Mouse (Mus musculus): ENCODE measurements at regions not wholly inside any gene's neighbourhood (a gene's known extent, or its start where the extent isn't known, plus 50 kb on each side); places are given as distances from the start of the nearest gene placed in this dataset.

- ATAC-seq (no peak), DNase-seq (ENCODE audit: low spot score) (no peak)
- Histone ChIP-seq H3K36me3 (ENCODE audit: control insufficient read depth, insufficient read depth, low read length) (no peaks in the 10 kb centered on the region), H3K9ac (ENCODE audit: low read length) (no peak overlapping the region), H3K27me3 (replicated peaks; ENCODE audit: control insufficient read depth, insufficient read depth, low read length) (no peaks in the 10 kb centered on the region), H3K27ac (ENCODE audit: low read depth, low read length) (no peak overlapping the region), H3K4me3 (ENCODE audit: low read depth, low read length) (no peak overlapping the region), H3K4me1 (ENCODE audit: control insufficient read depth, insufficient read depth, low read length) (no peaks in the 10 kb centered on the region), H3K4me2 (ENCODE audit: low read length) (no peak overlapping the region), H3K9me3 (replicated peaks; ENCODE audit: control insufficient read depth, low read length) (no peaks in the 10 kb centered on the region)
- WGBS = 65% methylated on average over 7 of the region's 7 CpGs
These were observed 325.1 kb upstream of the Fam98a start for GRCm38 (mm10) chr17:75876895-75877294.

GRCm38 (mm10) chr17:75874535-75874934, 322.8 kb upstream of the Fam98a start:
- WGBS = 87% methylated on average over 6 of the region's 6 CpGs
- Histone ChIP-seq H3K9ac (ENCODE audit: low read length) (no peak overlapping the region), H3K9me3 (replicated peaks; ENCODE audit: control insufficient read depth, low read length) (no peaks in the 10 kb centered on the region), H3K27ac (ENCODE audit: low read depth, low read length) (no peak overlapping the region), H3K4me3 (ENCODE audit: low read depth, low read length) (no peak overlapping the region), H3K4me2 (ENCODE audit: low read length) (no peak overlapping the region), H3K36me3 (ENCODE audit: control insufficient read depth, insufficient read depth, low read length) (no peaks in the 10 kb centered on the region), H3K27me3 (replicated peaks; ENCODE audit: control insufficient read depth, insufficient read depth, low read length) (no peaks in the 10 kb centered on the region), H3K4me1 (ENCODE audit: control insufficient read depth, insufficient read depth, low read length) (peaks cover 4% of the 10 kb centered on the region; the same call in 1 of the 2 replicates)
- no peak for DNase-seq (ENCODE audit: low spot score)
- ATAC-seq = no peak

GRCm38 (mm10) chr17:75870492-75870891, 318.7 kb upstream of the Fam98a start:
- DNase-seq (ENCODE audit: low spot score) = peak; percentile 83
- 5% methylated on average over 2 of the region's 2 CpGs for WGBS

GRCm38 (mm10) chr17:75857015-75857414, 305.3 kb upstream of the Fam98a start:
- Histone ChIP-seq H3K9me3 (replicated peaks; ENCODE audit: control insufficient read depth, low read length) (no peaks in the 10 kb centered on the region), H3K36me3 (ENCODE audit: control insufficient read depth, insufficient read depth, low read length) (no peaks in the 10 kb centered on the region), H3K9ac (ENCODE audit: low read length) (no peak overlapping the region), H3K4me1 (ENCODE audit: control insufficient read depth, insufficient read depth, low read length) (no peaks in the 10 kb centered on the region), H3K27ac (ENCODE audit: low read depth, low read length) (no peak overlapping the region), H3K27me3 (replicated peaks; ENCODE audit: control insufficient read depth, insufficient read depth, low read length) (no peaks in the 10 kb centered on the region), H3K4me2 (ENCODE audit: low read length) (no peak overlapping the region), H3K4me3 (ENCODE audit: low read depth, low read length) (no peak overlapping the region)
- DNase-seq (ENCODE audit: low spot score) (peak; percentile 39), ATAC-seq (no peak)
- 33% methylated on average over 8 of the region's 8 CpGs for WGBS

More at GRCm38 (mm10) chr17:75870492-75870891, 318.7 kb upstream of the Fam98a start:
- Histone ChIP-seq H3K9ac (ENCODE audit: low read length) (no peak overlapping the region), H3K27ac (ENCODE audit: low read depth, low read length) (no peak overlapping the region), H3K4me3 (ENCODE audit: low read depth, low read length) (no peak overlapping the region), H3K4me1 (ENCODE audit: control insufficient read depth, insufficient read depth, low read length) (peaks cover 4% of the 10 kb centered on the region; the same call in 1 of the 2 replicates), H3K9me3 (replicated peaks; ENCODE audit: control insufficient read depth, low read length) (no peaks in the 10 kb centered on the region), H3K27me3 (replicated peaks; ENCODE audit: control insufficient read depth, insufficient read depth, low read length) (no peaks in the 10 kb centered on the region), H3K4me2 (ENCODE audit: low read length) (no peak overlapping the region), H3K36me3 (ENCODE audit: control insufficient read depth, insufficient read depth, low read length) (no peaks in the 10 kb centered on the region)
- peak; percentile 79 for ATAC-seq

GRCm38 (mm10) chr17:75815997-75816626, 264.4 kb upstream of the Fam98a start:
- H3K27ac ChIP-seq (ENCODE audit: low read depth, low read length) = no peak overlapping the region
- no peaks in the 10 kb centered on the region for H3K9me3 ChIP-seq (replicated peaks; ENCODE audit: control insufficient read depth, low read length)
- no peak overlapping the region for H3K9ac ChIP-seq (ENCODE audit: low read length)
- no peak overlapping the region for H3K4me2 ChIP-seq (ENCODE audit: low read length)
- H3K27me3 ChIP-seq (replicated peaks; ENCODE audit: control insufficient read depth, insufficient read depth, low read length) = 0 out of 2 replicates have a peak, but pooled peaks cover 4% of the 10 kb centered on the region
- no peak overlapping the region for H3K4me3 ChIP-seq (ENCODE audit: low read depth, low read length)
- peak; percentile 77; the same call in 1 of the 2 replicates for ATAC-seq
- DNase-seq (ENCODE audit: low spot score) = peak; percentile 65
- H3K4me1 ChIP-seq (ENCODE audit: control insufficient read depth, insufficient read depth, low read length) = no peaks in the 10 kb centered on the region
- WGBS = 15% methylated on average over 12 of the region's 12 CpGs
- H3K36me3 ChIP-seq (ENCODE audit: control insufficient read depth, insufficient read depth, low read length) = no peaks in the 10 kb centered on the region

- ATAC-seq (no peak), DNase-seq (ENCODE audit: low spot score) (no peak)
- Histone ChIP-seq H3K4me2 (ENCODE audit: low read length) (no peak overlapping the region), H3K27me3 (replicated peaks; ENCODE audit: control insufficient read depth, insufficient read depth, low read length) (no peaks in the 10 kb centered on the region), H3K27ac (ENCODE audit: low read depth, low read length) (no peak overlapping the region), H3K4me1 (ENCODE audit: control insufficient read depth, insufficient read depth, low read length) (peaks cover 14% of the 10 kb centered on the region; the same call in 1 of the 2 replicates), H3K9me3 (replicated peaks; ENCODE audit: control insufficient read depth, low read length) (no peaks in the 10 kb centered on the region), H3K9ac (ENCODE audit: low read length) (no peak overlapping the region), H3K4me3 (ENCODE audit: low read depth, low read length) (no peak overlapping the region), H3K36me3 (ENCODE audit: control insufficient read depth, insufficient read depth, low read length) (no peaks in the 10 kb centered on the region)
- WGBS = 79% methylated on average over 3 of the region's 3 CpGs
These were observed 260.4 kb upstream of the Fam98a start for GRCm38 (mm10) chr17:75812163-75812562.

- no peak overlapping the region for H3K9ac ChIP-seq (ENCODE audit: low read length)
- H3K27ac ChIP-seq (ENCODE audit: low read depth, low read length) = no peak overlapping the region
- H3K36me3 ChIP-seq (ENCODE audit: control insufficient read depth, insufficient read depth, low read length) = no peaks in the 10 kb centered on the region
- H3K9me3 ChIP-seq (replicated peaks; ENCODE audit: control insufficient read depth, low read length) = no peaks in the 10 kb centered on the region
- ATAC-seq (peak; percentile 86), DNase-seq (ENCODE audit: low spot score) (peak; percentile 81)
- no peaks in the 10 kb centered on the region for H3K27me3 ChIP-seq (replicated peaks; ENCODE audit: control insufficient read depth, insufficient read depth, low read length)
- 16% methylated on average over 6 of the region's 6 CpGs for WGBS
- no peak overlapping the region for H3K4me2 ChIP-seq (ENCODE audit: low read length)
- peaks cover 17% of the 10 kb centered on the region; the same call in 1 of the 2 replicates for H3K4me1 ChIP-seq (ENCODE audit: control insufficient read depth, insufficient read depth, low read length)
- H3K4me3 ChIP-seq (ENCODE audit: low read depth, low read length) = no peak overlapping the region
These were observed 257.0 kb upstream of the Fam98a start for GRCm38 (mm10) chr17:75808524-75809326.

- no peak for DNase-seq (ENCODE audit: low spot score)
- no peak overlapping the region for H3K27ac ChIP-seq (ENCODE audit: low read depth, low read length)
- peaks cover 17% of the 10 kb centered on the region; the same call in 1 of the 2 replicates for H3K4me1 ChIP-seq (ENCODE audit: control insufficient read depth, insufficient read depth, low read length)
- no peaks in the 10 kb centered on the region for H3K9me3 ChIP-seq (replicated peaks; ENCODE audit: control insufficient read depth, low read length)
- ATAC-seq = no peak
- 48% methylated on average over 1 of the region's 1 CpGs for WGBS
- no peak overlapping the region for H3K4me2 ChIP-seq (ENCODE audit: low read length)
- no peak overlapping the region for H3K4me3 ChIP-seq (ENCODE audit: low read depth, low read length)
- no peak overlapping the region for H3K9ac ChIP-seq (ENCODE audit: low read length)
- H3K36me3 ChIP-seq (ENCODE audit: control insufficient read depth, insufficient read depth, low read length) = no peaks in the 10 kb centered on the region
- no peaks in the 10 kb centered on the region for H3K27me3 ChIP-seq (replicated peaks; ENCODE audit: control insufficient read depth, insufficient read depth, low read length)
These were observed 256.3 kb upstream of the Fam98a start for GRCm38 (mm10) chr17:75808025-75808424.

GRCm38 (mm10) chr17:75804358-75804757, 252.6 kb upstream of the Fam98a start:
- H3K4me1 ChIP-seq (ENCODE audit: control insufficient read depth, insufficient read depth, low read length) = peaks cover 11% of the 10 kb centered on the region; the same call in 1 of the 2 replicates
- no peaks in the 10 kb centered on the region for H3K36me3 ChIP-seq (ENCODE audit: control insufficient read depth, insufficient read depth, low read length)
- no peak overlapping the region for H3K4me2 ChIP-seq (ENCODE audit: low read length)
- DNase-seq (ENCODE audit: low spot score) (peak; percentile 64), ATAC-seq (peak; percentile 30; the same call in 1 of the 2 replicates)
- no peak overlapping the region for H3K4me3 ChIP-seq (ENCODE audit: low read depth, low read length)
- no peak overlapping the region for H3K27ac ChIP-seq (ENCODE audit: low read depth, low read length)
- H3K9me3 ChIP-seq (replicated peaks; ENCODE audit: control insufficient read depth, low read length) = no peaks in the 10 kb centered on the region
- H3K27me3 ChIP-seq (replicated peaks; ENCODE audit: control insufficient read depth, insufficient read depth, low read length) = no peaks in the 10 kb centered on the region
- no peak overlapping the region for H3K9ac ChIP-seq (ENCODE audit: low read length)
- 32% methylated on average over 1 of the region's 1 CpGs for WGBS

Data from forebrain, embryonic 14.5 days (tissue).